Mouse (Mus musculus) erythroblast, embryonic 14.5 days (primary cell): Measurements from ENCODE around the gene Rnase13.

Experiments
- GATA1 ChIP-seq: IDR thresholded peaks from 2 replicates; pipeline ENCODE4 v1.6.1; 2012; ENCODE audit warnings: low read length, inconsistent platforms, mixed read lengths
- TAL1 ChIP-seq: IDR thresholded peaks from 3 replicates; pipeline ENCODE4 v1.6.1; 2012; ENCODE audit warnings: low read length, inconsistent platforms, mixed read lengths

- no peak for TF ChIP-seq GATA1
- TF ChIP-seq TAL1 = no peak
These were observed 25.9 kb downstream of the Rnase13 start for GRCm38 (mm10) chr14:51896539-51897170.
